Mouse (Mus musculus) spleen, adult 12 weeks (tissue): ENCODE measurements around the gene Il2ra.

Experiments
- DNase-seq: peaks from one replicate; pipeline ENCODE4 v3.0.0; 2022; ENCODE audit warnings: low spot score

Il2ra gene

DNA sequence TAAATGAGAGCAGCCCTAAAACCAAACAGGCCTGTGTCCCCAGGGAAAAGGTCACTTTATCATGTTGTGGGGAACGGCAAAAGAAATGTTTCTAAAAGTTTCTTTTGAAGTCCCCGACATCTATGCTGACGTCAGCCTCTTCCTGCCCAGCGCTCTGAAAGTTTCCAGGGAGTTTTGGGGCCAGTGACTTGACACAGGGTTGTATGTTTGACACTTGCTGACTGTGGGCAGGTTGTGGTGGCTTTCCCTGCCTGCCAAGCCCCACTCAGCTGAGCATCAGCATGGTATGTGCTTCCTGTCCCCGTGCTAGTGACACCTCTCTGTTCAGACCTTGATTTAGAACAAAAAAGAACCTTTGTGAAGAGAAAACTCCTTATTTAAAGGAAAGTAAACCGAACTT, 10.7 kb downstream of the Il2ra start:
- peak; percentile 55 for DNase-seq

DNA sequence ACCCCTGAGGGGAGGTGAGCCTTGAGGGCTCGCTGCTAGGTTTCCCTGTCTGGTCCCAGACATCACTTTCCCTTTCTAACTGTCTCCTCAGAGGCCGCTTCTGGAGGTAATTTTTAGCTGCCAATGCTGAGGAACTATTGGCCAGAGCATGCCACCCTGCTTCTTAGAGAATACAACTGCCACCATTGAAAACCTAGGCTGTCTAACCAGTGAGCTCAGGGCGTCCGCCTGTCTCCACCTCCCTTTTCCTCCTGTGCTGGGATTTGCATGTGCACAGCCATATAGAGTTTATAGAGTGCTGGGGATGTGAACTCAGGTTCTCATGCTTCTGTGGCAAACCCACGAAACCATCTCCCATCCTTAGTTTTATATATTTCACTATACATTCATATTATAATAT, 11.2 kb downstream of the Il2ra start:
- no peak for DNase-seq

DNA sequence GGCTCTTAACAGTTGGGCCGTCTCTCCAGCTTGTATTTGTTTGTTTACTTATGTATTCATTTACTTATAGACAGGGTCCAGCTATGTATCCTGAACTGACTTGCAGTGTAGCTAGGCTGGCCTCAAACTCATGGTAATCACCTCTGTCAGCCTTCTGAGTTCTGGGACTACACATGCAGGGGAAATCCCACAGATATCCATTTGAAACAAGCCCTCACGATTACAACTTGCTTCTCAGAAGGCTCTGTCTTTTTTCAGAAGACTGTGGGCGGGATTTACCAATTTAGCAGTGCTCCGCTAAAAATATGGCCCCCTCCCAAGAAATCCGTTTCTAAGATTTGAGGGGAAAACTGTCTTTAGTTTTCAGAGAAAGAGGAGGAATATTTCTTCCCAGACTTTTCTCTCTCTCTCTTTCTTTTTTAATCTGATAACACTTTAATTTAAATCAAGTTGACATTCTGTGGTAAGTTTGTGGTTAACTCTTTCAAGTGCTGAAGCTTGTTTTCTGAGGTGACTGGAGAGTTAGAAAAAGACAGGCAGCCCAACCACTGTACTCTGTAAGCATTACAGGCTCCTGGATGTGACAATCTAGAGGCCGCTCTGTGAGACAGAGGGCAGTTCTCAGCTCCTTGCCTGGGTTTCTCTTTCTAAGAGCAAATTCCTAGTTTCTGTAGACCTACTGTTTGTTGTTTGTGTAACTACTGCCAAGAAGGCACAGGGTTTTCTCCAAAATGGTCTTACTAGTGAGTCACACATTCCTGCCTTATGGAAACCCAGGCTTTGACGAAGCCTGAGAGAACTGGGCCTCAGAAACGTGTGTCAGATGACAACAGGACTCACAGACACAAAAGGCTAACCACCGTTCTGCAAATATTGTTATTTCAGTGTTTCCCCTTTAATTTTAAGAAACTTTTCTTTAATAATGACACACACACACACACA, 12.7 kb downstream of the Il2ra start:
- DNase-seq: no peak

DNA sequence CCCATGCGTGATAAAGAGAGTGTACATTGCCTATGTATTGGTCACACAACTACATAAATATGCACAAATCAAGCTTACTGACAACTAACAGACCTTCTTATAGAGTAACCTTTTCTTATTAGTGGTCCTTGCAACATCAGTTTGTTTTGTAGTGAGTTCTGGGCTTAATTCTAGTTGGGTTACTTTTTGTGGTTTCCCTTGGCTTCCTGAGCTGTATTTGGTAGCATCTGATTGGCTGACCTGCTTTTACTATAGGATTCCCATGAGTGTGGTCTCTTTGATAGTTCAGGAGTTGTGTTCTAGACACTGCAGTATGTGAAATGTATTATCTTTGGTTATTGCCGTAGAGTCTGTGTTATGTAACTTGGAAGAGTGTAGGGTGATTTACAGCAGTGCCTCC, 15.0 kb downstream of the Il2ra start:
- DNase-seq: no peak

DNA sequence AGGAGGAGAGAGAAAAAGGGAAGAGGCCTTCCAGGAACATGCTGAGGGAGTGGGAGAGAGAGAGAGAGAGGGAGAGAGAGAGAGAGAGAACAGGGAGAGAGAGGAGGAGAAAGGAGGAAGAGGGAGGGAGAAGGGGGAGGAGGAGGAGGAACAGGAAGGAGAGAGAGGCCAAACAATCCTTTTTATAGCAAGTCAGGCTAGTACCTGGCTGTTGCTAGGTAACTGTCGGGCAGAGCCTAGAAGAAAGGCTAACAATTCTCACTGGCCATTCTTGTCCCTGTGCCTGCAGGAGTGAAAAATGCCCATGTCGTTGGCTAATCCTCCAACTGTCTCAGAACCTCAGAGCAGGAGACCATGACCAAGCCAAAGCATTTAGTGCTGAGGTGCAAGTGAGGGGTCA, 16.7 kb downstream of the Il2ra start:
- no peak for DNase-seq

DNA sequence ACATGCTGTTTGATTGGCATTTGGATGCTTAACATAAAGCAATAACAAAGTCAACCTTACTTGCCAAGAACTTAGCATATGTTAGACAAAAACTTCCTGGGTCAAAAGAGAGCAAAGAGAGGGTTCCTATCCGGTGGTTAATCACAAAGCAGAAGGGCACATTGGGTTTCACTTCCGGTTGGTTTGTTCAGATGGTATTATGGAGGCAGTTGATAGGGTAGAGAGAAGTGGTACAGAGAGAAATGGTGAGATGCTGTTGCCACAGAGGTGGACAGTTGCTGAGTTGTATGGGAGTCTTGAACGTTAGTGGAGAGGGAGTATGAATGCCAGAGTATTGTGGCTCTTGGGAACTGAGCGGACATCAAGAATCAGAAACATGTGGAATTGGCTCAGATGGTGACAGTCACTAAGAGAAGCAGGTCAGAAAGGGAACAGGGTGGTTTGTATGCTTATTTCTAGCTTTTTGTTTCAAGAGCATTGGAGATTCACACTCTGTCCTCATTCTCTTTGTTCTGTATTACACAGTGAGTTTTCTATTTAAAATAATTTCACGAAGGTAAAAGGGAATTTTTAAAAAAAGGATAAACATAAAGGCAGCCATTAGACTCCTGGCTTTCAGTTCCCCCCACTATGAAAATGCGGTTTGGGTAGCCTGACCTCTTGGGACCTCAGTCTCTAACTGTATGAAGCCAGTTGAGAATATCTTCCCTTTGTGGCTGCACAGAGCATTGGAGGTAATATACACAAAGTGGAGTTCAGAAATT, 19.7 kb downstream of the Il2ra start:
- DNase-seq: no peak

DNA sequence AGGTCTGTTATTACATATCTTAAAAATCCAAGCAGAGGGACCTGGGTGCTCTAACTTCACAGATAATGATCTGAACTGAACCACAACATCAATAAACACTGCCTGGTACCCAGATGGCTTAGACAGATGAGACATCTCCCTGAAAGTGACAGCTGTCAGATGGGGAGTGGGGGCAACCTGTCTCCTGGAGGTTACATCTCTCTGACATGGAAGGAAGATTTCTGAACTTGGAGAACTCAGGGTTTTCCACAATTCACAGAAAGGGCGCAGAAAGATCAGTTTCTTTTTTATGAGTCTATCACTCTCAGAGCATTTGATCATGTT, 20.3 kb downstream of the Il2ra start:
- no peak for DNase-seq

DNA sequence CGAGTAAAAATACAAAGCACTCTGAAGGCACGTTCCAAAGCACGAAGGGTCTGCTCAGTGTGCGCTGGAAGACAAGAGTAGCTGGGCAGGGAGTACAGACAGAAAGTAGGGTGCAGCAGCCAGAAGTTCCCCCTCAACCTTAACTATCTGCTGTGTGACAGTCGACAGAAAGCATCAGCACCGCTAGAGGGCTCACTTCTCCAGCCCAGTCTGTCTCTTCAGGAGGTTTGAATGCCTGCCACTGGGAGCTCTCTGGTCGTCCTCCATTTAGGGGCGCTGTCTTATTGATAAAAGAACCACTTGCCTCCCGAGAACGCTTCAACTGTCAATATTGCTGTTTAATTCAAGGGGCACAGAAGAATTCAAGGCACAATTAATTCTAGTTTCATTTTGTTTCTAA, 21.4 kb downstream of the Il2ra start:
- peak; percentile 57 for DNase-seq

DNA sequence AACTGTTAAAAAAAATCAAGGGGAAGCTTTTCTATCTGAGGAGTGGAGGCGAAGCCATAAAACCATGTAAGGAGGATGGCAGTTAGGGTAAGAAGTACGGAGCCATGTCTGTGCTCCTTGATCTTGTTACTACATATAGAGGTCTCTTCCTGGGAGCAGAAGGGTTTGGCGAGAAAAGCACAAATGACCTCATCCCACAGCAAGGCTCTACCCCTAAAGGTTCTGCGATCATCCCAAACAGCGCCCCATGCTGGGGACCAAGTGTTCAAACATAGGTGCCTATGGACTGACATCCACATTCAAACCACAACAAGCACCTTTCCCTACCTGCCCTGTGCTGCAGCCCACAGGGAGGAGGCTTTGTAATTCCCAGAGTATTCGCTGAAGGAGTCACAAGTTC, 21.8 kb downstream of the Il2ra start:
- DNase-seq: no peak

DNA sequence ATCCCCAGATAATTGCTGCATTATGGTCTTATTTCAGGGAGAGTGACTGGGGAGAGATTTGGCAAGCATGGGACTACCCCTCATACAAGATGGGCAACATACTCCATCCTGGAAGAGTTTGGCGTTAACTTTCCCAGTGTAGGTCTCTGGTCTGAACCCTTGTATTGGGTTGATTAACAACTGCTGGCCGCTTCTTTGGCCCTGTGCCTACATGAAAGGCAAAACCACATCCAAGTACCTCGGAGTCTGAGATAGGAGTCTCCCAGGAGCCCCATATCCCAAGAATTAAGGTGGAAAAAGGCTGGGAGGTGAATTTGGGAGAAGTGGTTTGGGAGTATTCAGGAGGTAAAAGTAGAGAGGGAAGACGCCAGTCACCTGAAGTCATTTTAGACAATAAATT, 22.2 kb downstream of the Il2ra start:
- DNase-seq: no peak

DNA sequence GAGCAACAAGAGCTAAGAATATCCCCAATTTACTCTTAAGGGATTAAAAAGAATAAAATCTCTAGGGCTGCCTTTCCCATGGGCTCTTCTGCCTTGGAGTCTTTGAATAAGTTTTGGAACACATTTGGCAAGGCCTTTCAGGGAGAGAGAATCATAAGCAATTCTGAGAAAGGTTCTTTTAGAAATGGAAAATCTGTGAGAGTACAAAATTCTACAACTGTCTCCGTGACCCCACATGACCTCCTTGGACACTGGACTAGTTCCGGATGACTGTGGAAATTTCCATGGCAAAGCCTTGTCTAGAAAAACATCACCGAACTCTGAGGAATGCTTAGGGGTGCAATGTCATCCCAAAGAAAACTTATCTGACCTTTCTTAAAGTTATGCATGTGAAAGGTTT, 22.7 kb downstream of the Il2ra start:
- no peak for DNase-seq

DNA sequence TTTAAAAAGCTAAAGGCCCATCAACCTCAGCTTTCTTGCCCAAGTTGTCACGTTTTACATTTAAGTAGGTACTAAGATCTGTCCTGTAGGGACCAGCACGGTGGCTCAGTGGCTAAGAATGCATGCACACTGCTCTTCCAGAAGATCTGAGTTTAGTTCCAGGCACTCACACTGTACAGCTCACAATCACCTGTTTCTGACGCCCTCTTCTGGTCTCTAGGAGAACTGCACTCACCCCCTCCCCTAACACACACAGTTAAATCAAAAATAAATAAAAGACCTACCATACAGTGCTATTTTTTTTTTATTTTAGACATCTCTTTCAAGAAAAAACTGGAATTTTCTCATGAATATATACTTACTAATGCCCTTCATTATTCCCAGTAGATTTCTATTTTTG, 29.5 kb downstream of the Il2ra start:
- no peak for DNase-seq

DNA sequence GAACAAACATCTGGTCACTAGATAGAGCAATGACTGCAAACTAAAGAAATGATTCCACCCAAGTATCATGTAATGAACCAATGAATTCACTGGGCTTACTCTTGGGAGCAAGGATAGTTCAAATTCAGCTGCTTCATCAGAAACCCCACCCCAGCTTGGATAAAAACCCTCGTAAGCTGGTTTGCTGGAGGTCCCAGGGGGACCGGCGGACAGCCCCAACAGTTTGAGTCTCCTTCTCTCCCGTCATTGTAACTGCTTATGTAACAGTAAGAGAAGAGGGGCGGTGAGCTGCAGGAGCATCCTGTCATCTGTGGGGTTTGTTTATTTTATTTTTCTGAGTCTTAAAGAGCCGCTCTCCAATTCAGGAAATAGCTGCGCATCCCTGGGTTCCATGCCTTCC, 37.0 kb downstream of the Il2ra start:
- DNase-seq: no peak

DNA sequence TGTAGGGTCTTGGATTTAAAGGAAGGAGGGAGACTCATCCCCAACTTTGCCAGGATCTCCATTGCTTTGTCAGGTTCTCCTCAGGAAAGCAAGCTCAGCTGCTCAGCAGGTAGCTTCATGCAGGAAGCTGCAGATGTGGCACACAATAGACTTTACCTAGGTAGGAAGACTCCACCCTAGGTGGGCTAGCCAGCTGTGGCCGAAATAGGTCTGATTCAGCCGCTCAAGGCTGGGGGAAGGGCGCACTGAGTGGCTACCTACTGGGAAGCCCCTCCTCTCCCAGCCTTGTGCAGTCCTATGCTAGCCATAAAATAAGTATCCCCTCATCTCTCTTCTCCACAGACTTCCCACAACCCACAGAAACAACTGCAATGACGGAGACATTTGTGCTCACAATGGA, 40.1 kb downstream of the Il2ra start:
- DNase-seq: no peak

DNA sequence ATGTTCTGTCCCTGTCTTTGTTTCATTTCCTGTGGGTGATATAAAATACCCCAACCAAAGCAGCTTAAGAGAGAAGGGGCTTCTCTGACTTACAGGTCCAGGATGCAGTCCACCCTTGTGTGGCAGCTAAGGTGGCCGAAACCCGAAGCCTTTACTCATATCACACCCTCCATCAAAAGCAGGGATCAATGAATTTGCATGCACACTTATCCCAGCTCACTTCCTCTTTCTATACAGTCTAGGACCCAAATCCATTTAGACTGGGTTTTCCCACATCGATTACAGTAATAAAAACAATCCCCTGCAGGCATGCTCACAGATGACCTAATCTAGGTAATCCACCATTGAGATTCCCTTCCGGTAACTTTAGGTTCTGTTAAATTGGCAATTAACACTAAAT, 43.9 kb downstream of the Il2ra start:
- no peak for DNase-seq

DNA sequence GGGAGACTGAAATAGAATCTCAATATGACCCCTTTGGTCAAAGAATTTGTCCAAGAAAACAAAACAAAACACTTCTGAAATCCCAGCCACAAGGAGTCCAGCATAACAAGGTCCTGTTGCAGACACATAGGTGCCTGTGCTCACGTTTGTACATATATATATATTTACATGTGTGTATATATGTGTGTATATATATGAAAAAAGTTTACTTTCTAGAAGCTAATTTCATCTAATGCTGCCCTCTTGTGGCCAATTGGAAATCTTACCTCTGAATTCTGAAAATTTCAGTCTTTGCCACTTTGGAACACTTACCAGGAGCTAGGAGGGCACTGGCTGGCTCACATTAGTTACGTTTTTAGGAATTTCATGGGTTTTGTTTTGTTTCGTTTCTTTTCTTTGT, 44.8 kb downstream of the Il2ra start:
- DNase-seq: no peak

DNA sequence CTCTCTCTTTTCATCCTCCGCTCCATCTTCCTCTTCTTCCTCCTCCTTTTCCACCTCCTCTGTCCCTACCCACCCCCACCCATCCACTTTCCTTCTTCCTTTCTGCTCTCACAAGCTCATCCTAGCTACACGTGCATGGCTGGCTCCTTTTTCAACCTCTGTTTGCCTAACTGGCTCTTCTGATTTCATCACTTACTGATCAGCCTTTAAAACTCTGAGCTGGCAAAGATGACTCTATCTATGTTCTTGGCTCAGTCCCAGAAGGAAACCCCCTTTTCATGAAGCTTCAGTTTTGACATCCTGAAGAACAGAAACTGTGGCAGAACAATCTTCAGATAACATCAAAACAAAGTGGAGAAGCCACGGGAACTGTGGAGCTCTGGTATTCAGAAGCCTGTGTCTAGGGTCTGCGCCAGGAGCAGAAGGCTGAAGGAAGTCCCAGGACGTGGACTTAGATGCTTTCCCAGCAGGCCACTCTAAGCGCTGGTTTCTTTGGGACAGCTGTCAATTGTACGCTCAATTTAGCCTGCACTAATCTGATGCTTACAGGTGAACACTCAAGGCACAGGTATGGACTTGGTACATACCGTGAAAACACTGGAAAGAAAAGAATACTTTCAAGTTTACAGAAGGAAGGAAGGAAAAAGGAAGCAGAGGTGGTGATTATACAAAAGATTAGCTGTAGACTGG, 47.7 kb downstream of the Il2ra start:
- no peak for DNase-seq

DNA sequence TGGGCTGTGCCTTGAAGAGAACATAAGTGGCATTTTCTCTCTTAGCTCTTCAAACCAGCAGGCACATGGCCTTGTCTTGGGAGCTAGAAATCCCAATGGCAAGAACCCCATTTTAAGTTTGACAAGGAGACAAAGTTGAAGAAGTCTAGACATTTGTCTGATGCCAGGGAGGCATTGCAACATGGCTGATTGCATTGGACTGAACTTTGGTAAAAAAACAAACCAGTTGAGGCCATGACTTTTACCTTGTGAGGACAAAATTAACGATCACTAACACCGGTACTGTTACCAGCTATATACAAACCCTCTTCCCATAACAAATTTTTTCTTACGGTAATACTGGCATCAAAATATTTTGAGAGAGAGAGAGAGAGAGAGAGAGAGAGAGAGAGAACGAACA, 50.7 kb downstream of the Il2ra start:
- no peak for DNase-seq

DNA sequence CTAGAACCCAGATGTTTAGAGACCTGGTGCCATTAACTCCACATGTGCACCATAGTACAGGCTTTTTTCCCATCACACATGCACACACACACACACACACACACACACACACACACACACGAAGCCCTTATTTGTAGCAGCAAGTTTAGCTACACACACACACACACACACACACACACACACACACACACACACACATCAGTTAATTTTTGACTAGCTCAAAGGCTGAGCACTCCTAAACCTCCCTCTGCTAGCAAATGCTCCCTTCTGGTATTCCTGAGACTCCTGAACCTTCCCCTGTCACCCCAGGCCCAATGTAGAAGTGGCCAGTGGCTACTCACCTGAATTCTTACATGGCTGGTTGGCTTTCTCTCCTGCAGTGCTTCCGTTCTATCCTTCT, 51.5 kb downstream of the Il2ra start:
- no peak for DNase-seq

DNA sequence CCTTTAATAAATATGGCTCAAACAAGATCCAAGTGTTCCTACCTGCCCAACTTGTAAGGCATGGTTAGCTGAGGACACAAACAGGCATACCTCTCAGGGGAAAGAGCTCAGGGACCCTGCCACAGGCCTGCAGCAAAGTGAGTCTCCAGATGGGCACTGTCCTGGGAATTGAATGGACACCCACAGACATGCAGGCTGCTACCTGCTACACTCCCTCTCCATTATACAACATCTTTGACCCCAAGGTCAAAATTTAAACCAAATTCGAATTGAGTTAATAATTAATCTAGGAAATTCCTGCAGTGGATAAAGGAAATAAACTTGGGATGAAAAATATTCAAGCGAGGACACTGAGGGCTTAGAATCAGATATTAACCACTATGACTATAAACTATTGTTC, 53.3 kb downstream of the Il2ra start:
- no peak for DNase-seq

DNA sequence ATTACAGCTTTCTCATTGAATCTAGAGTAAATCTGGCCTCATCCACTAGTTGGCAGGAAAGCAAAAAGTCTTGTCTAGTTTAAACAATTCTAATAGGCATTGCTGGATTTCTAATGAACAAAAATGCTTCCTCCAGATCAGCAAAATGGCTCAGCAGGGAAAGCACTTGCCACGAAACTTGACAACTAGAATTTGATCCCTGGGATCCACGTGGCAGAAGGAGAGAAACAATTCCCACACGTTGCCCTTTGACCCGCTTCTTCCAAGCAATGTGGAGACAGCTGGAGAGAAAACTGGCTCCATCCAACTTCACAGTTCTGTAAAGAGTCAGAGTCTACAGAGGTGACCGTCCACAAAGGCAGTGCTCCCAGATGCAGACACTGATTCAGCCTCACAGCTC, 56.4 kb downstream of the Il2ra start:
- DNase-seq: no peak

DNA sequence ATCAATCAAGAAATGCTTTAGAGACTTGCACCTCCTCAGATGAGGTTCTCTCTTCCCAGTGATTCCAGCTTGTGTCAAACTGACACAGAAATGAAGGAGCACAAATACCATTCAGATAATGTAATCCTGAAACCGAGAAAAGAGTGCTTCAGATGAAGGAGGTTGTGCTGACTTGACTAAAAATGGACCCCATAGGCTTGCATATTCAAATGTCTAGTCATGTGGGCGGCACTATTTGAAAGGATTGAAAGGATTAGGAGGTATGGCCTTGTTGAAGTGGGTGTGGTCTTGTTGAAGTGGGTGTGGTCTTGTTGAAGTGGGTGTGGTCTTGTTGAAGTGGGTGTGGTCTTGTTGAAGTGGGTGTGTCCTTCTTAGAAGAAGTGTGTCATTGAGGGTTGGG, 57.3 kb downstream of the Il2ra start:
- DNase-seq: no peak
